Mouse (Mus musculus) liver, postnatal 0 days (tissue): Measurements from ENCODE around the gene Gm5294.

ENCODE experiments used
- CTCF ChIP-seq: sonication (generic); IDR thresholded peaks from 2 replicates; pipeline ENCODE4 v1.5.1; 2016; ENCODE audit warnings: antibody characterized with exemption, low read depth
- EP300 ChIP-seq: IDR thresholded peaks from 2 replicates; pipeline ENCODE4 v1.6.1; 2016; ENCODE audit warnings: antibody characterized with exemption, low read depth, mild to moderate bottlenecking

GRCm38 (mm10) chr5:138857811-138858251 lies 38.0 kb downstream of the Gm5294 start:
- TF ChIP-seq EP300 (no peak), CTCF (no peak)
